Mouse (Mus musculus): ENCODE measurements around the gene Taco1.

DNA sequence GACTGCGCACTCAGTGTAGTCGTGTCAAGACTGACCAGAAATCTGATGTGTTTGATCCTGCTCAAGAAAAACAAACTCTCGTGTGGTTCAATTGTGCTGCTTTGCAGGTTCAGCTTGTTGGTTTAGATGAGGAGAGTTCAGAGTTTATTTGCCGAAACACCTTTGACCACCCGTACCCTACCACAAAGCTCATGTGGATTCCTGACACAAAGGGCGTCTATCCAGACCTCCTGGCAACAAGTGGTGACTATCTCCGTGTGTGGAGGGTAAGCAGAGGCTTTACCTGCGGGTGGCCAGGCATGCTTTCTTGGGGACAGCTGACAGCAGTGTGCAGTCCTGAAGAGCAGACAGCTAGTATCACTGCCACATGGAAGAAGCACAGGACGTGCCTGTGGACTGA lies 19.3 kb upstream of the Taco1 start:
- TF ChIP-seq POLR2A (IDR thresholded peaks at IDR 0.05; ENCODE audit: borderline replicate concordance, insufficient read depth, low read length): no peak
- no peak for TF ChIP-seq CTCF (IDR thresholded peaks at IDR 0.05; ENCODE audit: borderline replicate concordance, insufficient read depth, low read depth, low read length)

Data from cerebellum, adult 2 months (tissue).